Mouse (Mus musculus) hindbrain, embryonic 11.5 days (tissue): ENCODE data around the gene Rap1b. TPM values are rescaled to one million over a fixed set of nuclear protein-coding genes. Genes with fewer than 3 reads are reported as not detected.
"Not testable (repeated sequence)": the region's sequence is repeated elsewhere in the genome, so short reads cannot be mapped to it uniquely, and the experiment has no call there.

Experiments used
- ATAC-seq: fragments of 200-750 bp; cut with Nextera tagmentation; 2 replicates; pipeline ENCODE4 v1.8.0; 2017; ENCODE audit warnings: mild to moderate bottlenecking, moderate TSS enrichment, moderate library complexity; ENCODE audit not compliant: low FRiP score
- DNase-seq: peaks from one replicate; pipeline ENCODE4 v3.0.0-alpha.2; 2015; ENCODE audit warnings: low spot score
- H3K27ac ChIP-seq: fragments of 300-500 bp; sonication (generic); 2 replicates; pipeline ENCODE4 v1.5.1; 2014; ENCODE audit warnings: mild to moderate bottlenecking, low read depth, low read length
- H3K27me3 ChIP-seq: fragments of 300-500 bp; sonication (generic); 2 replicates; pipeline ENCODE4 v1.6.1; 2014; ENCODE audit warnings: mild to moderate bottlenecking, low read length, moderate library complexity, mixed read lengths; ENCODE audit not compliant: control insufficient read depth, insufficient read depth
- H3K36me3 ChIP-seq: fragments of 300-500 bp; sonication (generic); 2 replicates; pipeline ENCODE4 v1.6.1; 2014; ENCODE audit warnings: mild to moderate bottlenecking, low read length, moderate library complexity, mixed read lengths; ENCODE audit not compliant: control insufficient read depth, insufficient read depth
- H3K4me1 ChIP-seq: fragments of 300-500 bp; sonication (generic); replicated peaks from 2 replicates; pipeline ENCODE4 v1.6.1; 2014; ENCODE audit warnings: low read length, mixed read lengths; ENCODE audit not compliant: control insufficient read depth, insufficient read depth
- H3K4me2 ChIP-seq: fragments of 300-500 bp; sonication (generic); replicated peaks from 2 replicates; pipeline ENCODE4 v1.6.1; 2014; ENCODE audit warnings: mild to moderate bottlenecking, low read depth, low read length
- H3K4me3 ChIP-seq: fragments of 300-500 bp; sonication (generic); 2 replicates; pipeline ENCODE4 v1.5.1; 2014; ENCODE audit warnings: low read depth, low read length
- H3K9ac ChIP-seq: fragments of 300-500 bp; sonication (generic); 2 replicates; pipeline ENCODE4 v1.6.1; 2014; ENCODE audit warnings: low read depth, low read length
- H3K9me3 ChIP-seq: fragments of 300-500 bp; sonication (generic); 2 replicates; pipeline ENCODE4 v1.6.1; 2016; ENCODE audit warnings: low read length; ENCODE audit not compliant: control insufficient read depth
- WGBS: fragments of 180-500 bp; shearing (Covaris S2); extraction: QIAGEN DNeasy Blood & Tissue Kit; methylation state at CpG from one replicate; pipeline ENCODE4 v1.1.7; 2014; 5-methylcytosine and 5-hydroxymethylcytosine counted together
- polyA plus RNA-seq: library from polyadenylated mRNA; unstranded; fragments of >200 nt; fragmentation: Nextera tagmentation; extraction: Ambion mirVana; gene quantifications from 2 replicates; pipeline ENCODE4 v1.2.1, GENCODE M21; 2014

The Rap1b gene
- polyA plus RNA-seq, result 176 and 181 TPM in 2 replicates

DNA sequence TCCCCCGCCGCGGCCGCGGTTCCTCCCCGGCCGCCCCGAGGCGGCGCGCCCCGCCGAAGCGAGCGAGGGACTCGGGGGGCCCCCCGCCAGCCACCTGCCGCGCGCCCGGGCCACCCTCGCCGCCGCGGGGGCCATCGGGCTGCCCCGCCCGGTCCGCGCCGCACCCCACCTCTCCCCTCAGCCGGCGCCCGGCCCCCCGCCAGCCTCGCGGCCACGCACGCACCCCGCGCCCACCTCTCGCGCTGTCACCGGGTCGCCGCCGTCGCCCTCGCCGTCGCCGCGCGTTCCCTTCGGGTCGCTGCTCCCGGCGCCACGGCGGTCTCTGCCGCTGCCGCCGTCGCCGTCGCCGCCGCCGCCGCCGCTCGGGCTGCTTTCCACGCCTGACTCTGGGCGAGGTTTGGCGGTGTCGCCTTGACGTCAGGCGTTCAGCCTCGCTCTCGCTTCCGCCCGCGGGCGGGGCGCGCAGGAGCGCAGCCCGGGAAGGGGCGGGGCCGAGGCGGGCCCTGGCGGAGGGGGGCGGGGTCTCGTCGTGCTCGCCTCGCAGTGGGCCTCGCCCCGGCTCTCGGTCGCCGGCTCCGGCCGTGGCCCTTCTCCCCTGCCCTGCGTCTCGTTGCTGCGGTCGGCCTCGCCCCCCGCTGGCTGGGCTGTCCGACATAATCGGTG is at the start of gene Rap1b:
TSS of gene Rap1b (minus strand) at position 439 of the 663 bp plus-strand sequence.
- Histone ChIP-seq H3K9me3 (no peaks in the 10 kb centered on the region), H3K36me3 (no peaks in the 10 kb centered on the region), H3K4me2 (peak within 1 kb of the TSS; percentile 67), H3K4me3 (peak within 1 kb of the TSS; percentile 87), H3K4me1 (peaks cover 4% of the 10 kb centered on the region; the same call in 1 of the 2 replicates), H3K27me3 (no peaks in the 10 kb centered on the region), H3K9ac (peak within 1 kb of the TSS; percentile 94), H3K27ac (peak within 1 kb of the TSS; percentile 99)
- under 1% methylated on average over 57 of the region's 112 CpGs for WGBS
- peak; percentile 97 for DNase-seq
- peak; percentile 97 for ATAC-seq

DNA sequence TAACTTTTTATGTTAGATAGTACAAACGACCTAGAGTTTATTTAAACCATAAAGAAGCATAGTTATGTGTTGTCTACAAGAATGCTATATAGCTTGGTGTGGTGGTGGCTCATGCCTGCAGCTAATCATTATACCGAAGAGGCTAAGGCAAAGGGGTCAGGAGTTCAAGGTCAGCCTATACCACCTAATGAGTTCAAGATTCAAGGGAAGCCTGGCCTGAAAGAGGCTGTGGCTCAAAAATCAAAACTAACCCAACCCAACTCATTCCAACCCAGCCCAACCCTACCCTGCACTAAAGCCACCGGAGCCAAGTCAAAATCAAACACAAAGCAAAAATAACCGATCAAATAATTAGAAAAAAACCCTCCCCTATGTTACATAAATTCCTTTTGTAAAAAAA is 49.4 kb upstream of the Rap1b start:
- Histone ChIP-seq H3K36me3 (no peaks in the 10 kb centered on the region), H3K27ac (no peak overlapping the region), H3K27me3 (no peaks in the 10 kb centered on the region), H3K4me2 (no peak overlapping the region), H3K9me3 (no peaks in the 10 kb centered on the region), H3K4me3 (no peak overlapping the region), H3K9ac (no peak overlapping the region), H3K4me1 (no peaks in the 10 kb centered on the region)
- no peak for ATAC-seq
- 85% methylated on average over 4 of the region's 4 CpGs for WGBS
- DNase-seq, result no peak

DNA sequence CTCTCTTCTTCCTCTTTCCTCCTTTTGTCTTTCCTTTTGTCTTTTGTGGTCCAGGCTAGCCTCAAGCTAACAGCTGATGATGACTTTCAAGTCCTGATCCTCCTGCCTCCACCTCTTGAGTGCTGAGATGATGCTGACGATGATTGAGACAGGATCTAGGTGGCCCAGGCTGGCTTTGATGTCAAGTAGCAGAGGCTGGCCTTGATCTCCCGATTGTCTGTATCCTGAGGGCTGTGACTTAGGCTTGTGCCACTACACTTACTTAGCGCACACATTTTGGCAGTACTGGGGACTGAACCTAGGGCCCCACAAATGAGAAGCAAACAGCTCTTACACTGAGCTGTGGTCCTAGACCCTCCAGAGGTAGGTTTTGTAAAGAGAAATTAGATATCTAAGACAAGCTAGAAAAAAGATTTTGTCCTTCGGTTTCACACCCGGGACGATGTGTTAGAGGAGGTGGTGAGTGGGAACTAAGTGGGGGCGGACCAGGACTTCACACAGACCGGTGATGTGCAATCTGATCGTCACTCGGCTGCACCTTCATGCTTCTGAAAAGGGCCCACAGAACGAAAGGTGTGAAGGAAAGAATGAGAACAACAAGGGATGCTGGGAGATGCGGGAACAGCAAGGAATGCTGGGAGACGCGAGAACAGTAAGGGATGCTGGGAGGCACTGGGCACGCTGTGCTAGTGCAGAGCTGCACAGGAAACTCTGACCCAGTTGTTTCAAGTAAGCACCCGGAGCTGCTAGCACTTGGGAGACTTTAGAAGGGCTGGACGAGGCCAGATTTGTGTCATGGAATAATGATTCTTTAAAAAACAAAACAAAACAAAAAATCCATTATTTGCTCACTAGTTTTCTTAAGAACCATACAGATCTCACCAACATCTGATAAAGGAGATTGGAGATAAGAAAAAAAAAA is 48.5 kb upstream of the Rap1b start:
- ATAC-seq (no peak), DNase-seq (no peak)
- Histone ChIP-seq H3K4me3 (no peak overlapping the region), H3K4me1 (no peaks in the 10 kb centered on the region), H3K27ac (no peak overlapping the region), H3K27me3 (no peaks in the 10 kb centered on the region), H3K9me3 (no peaks in the 10 kb centered on the region), H3K4me2 (no peak overlapping the region), H3K36me3 (no peaks in the 10 kb centered on the region), H3K9ac (no peak overlapping the region)
- 90% methylated on average over 17 of the region's 17 CpGs for WGBS

DNA sequence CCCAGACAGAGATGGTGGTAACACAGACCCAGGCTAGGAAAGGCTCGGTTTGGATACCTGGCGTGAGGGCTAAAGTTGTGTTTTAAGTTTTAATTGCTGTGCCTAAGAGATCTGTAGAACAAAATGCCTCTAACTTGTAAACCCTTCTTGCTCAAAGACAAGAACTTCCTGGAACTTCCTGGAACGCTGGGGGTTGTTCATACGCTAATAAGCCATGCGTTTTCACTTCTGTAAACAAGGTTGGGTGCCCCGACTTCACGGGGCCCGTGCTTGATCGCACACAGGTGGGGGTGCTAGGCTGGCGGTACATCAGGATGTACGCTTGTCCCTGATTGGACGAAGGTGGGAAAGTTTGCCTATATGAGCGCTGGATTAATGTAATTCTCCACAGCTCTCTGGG is 47.3 kb upstream of the Rap1b start:
- not testable (repeated sequence) for ATAC-seq, H3K27me3 ChIP-seq, H3K27ac ChIP-seq, H3K9me3 ChIP-seq, H3K4me2 ChIP-seq, H3K36me3 ChIP-seq, DNase-seq, H3K4me1 ChIP-seq, H3K9ac ChIP-seq, H3K4me3 ChIP-seq
- 54% methylated on average over 12 of the region's 13 CpGs for WGBS

DNA sequence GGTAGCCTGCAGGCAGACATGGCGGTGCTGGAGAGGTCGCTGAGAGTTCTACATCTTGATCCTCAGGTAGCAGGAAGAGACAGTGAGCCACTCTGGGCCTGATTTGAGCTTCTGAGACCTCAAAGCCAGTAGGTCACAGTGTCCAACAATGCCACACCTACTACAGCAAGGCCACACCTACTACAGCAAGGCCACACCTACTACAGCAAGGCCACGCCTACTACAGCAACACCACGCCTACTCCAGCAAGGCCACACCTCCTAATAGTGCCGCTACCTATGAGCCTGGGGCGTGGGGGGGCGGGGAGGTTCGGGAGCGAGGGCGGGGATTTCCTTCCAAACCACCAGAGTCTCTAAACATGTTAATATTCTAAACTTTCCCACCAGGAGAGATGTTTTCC is 45.5 kb upstream of the Rap1b start:
- Histone ChIP-seq H3K4me2 (no peak overlapping the region), H3K9me3 (no peaks in the 10 kb centered on the region), H3K27me3 (no peaks in the 10 kb centered on the region), H3K36me3 (no peaks in the 10 kb centered on the region), H3K9ac (no peak overlapping the region), H3K4me3 (no peak overlapping the region), H3K4me1 (no peaks in the 10 kb centered on the region), H3K27ac (no peak overlapping the region)
- 78% methylated on average over 10 of the region's 10 CpGs for WGBS
- ATAC-seq (no peak), DNase-seq (no peak)

- no peak overlapping the region for H3K4me3 ChIP-seq
- no peak overlapping the region for H3K9ac ChIP-seq
- no peaks in the 10 kb centered on the region for H3K36me3 ChIP-seq
- ATAC-seq (no peak), DNase-seq (no peak)
- WGBS, result 89% methylated on average over 15 of the region's 15 CpGs
- H3K4me1 ChIP-seq, result no peaks in the 10 kb centered on the region
- H3K4me2 ChIP-seq, result no peak overlapping the region
- no peaks in the 10 kb centered on the region for H3K27me3 ChIP-seq
- H3K9me3 ChIP-seq, result no peaks in the 10 kb centered on the region
- H3K27ac ChIP-seq, result no peak overlapping the region
Observed at GRCm38 (mm10) chr10:117888822-117889221, 43.0 kb upstream of the Rap1b start.

- H3K9me3 ChIP-seq, result no peaks in the 10 kb centered on the region
- no peak overlapping the region for H3K27ac ChIP-seq
- H3K4me3 ChIP-seq, result no peak overlapping the region
- no peak overlapping the region for H3K9ac ChIP-seq
- H3K27me3 ChIP-seq, result no peaks in the 10 kb centered on the region
- no peaks in the 10 kb centered on the region for H3K36me3 ChIP-seq
- no peak for DNase-seq
- no peak for ATAC-seq
- 74% methylated on average over 4 of the region's 4 CpGs for WGBS
- no peak overlapping the region for H3K4me2 ChIP-seq
- no peaks in the 10 kb centered on the region for H3K4me1 ChIP-seq
Observed at GRCm38 (mm10) chr10:117885358-117885757, 39.5 kb upstream of the Rap1b start.

GRCm38 (mm10) chr10:117884760-117885159 is 38.9 kb upstream of the Rap1b start:
- Histone ChIP-seq H3K9me3 (no peaks in the 10 kb centered on the region), H3K9ac (no peak overlapping the region), H3K4me2 (no peak overlapping the region), H3K27ac (no peak overlapping the region), H3K4me3 (no peak overlapping the region), H3K36me3 (no peaks in the 10 kb centered on the region), H3K27me3 (no peaks in the 10 kb centered on the region), H3K4me1 (no peaks in the 10 kb centered on the region)
- no peak for ATAC-seq
- 90% methylated on average over 5 of the region's 5 CpGs for WGBS
- no peak for DNase-seq
